In genomic region chr9:120674855-120675254, GRCm38 (mm10) we compare ENCODE assay signal across 8 mouse cellular contexts.
DNase-seq lines count a peak whose midpoint lies in the region; ATAC-seq lines count a peak whose summit lies in the region.

No protein-coding gene starts in this region.

- WGBS in heart, embryonic 12.5 days = 3% methylated on average over 11 of the region's 11 CpGs
- 5% methylated on average over 11 of the region's 11 CpGs for WGBS in hindbrain, embryonic 14.5 days
- WGBS in neural tube, embryonic 12.5 days = 2% methylated on average over 11 of the region's 11 CpGs

- H3K9me3 ChIP-seq in heart, embryonic 12.5 days (replicated peaks) = no peaks in the 10 kb centered on the region
- H3K9me3 ChIP-seq in hindbrain, embryonic 14.5 days (ENCODE audit: control insufficient read depth, low read length) = no peaks in the 10 kb centered on the region
- no peaks in the 10 kb centered on the region for H3K9me3 ChIP-seq in neural tube, embryonic 12.5 days

- H3K27me3 ChIP-seq in heart, embryonic 12.5 days (replicated peaks) = peaks cover 31% of the 10 kb centered on the region
- 0 out of 2 replicates have a peak, but pooled peaks cover 6% of the 10 kb centered on the region for H3K27me3 ChIP-seq in hindbrain, embryonic 14.5 days (ENCODE audit: control insufficient read depth, insufficient read depth, low read length)
- H3K27me3 ChIP-seq in neural tube, embryonic 12.5 days (replicated peaks) = peaks cover 4% of the 10 kb centered on the region; the same call in 1 of the 2 replicates

- peaks cover 18% of the 10 kb centered on the region; the same call in 1 of the 2 replicates for H3K4me1 ChIP-seq in heart, embryonic 12.5 days (replicated peaks)
- H3K4me1 ChIP-seq in hindbrain, embryonic 14.5 days (replicated peaks; ENCODE audit: control insufficient read depth, insufficient read depth, low read length) = peaks cover 27% of the 10 kb centered on the region
- H3K4me1 ChIP-seq in neural tube, embryonic 12.5 days = peaks cover 49% of the 10 kb centered on the region

- intact Hi-C loops in gastrocnemius, postnatal 36 days (cut with DNase I) = no loop called here

- no peak overlapping the region for H3K27ac ChIP-seq in heart, embryonic 12.5 days (ENCODE audit: poor library complexity, severe bottlenecking)
- no peak overlapping the region for H3K27ac ChIP-seq in hindbrain, embryonic 14.5 days
- H3K27ac ChIP-seq in neural tube, embryonic 12.5 days = no peak overlapping the region

- no peaks in the 10 kb centered on the region for H3K36me3 ChIP-seq in heart, embryonic 12.5 days
- H3K36me3 ChIP-seq in hindbrain, embryonic 14.5 days (replicated peaks; ENCODE audit: control insufficient read depth, insufficient read depth) = no peaks in the 10 kb centered on the region
- H3K36me3 ChIP-seq in neural tube, embryonic 12.5 days = no peaks in the 10 kb centered on the region

- DNase-seq in heart, adult 8-10 months (ENCODE audit: low spot score) = no peak
- no peak for DNase-seq in hindbrain, embryonic 14.5 days (ENCODE audit: low spot score)
- DNase-seq in gastrocnemius, postnatal 36 days = no peak
- no peak for DNase-seq in right cerebral cortex, postnatal 10 days (ENCODE audit: low spot score in 2 of 2)
- no peak for DNase-seq in right cerebral cortex, postnatal 25 days

- no peak for ATAC-seq in heart, embryonic 12.5 days (ENCODE audit: insufficient number of reproducible peaks, low FRiP score)
- peak; percentile 56 for ATAC-seq in common myeloid progenitor, adult 5-6 weeks (replicated peaks; ENCODE audit: low read depth, poor library complexity, severe bottlenecking)
- no peak for ATAC-seq in hindbrain, embryonic 14.5 days (ENCODE audit: low FRiP score)
- ATAC-seq in neural tube, embryonic 12.5 days (ENCODE audit: low FRiP score, low read depth) = no peak

- peak overlapping the region; percentile 45 for H3K4me3 ChIP-seq in heart, embryonic 12.5 days
- 0 out of 2 replicates have a peak overlapping the region, but pooled peaks have one; percentile 3 for H3K4me3 ChIP-seq in hindbrain, embryonic 14.5 days (replicated peaks; ENCODE audit: low read length)
- H3K4me3 ChIP-seq in neural tube, embryonic 12.5 days = no peak overlapping the region

- H3K9ac ChIP-seq in heart, embryonic 12.5 days = 0 out of 2 replicates have a peak overlapping the region, but pooled peaks have one; percentile 56
- no peak overlapping the region for H3K9ac ChIP-seq in hindbrain, embryonic 14.5 days
- H3K9ac ChIP-seq in neural tube, embryonic 12.5 days = no peak overlapping the region

- peak overlapping the region; percentile 86 for H3K4me2 ChIP-seq in heart, embryonic 12.5 days
- H3K4me2 ChIP-seq in hindbrain, embryonic 14.5 days (replicated peaks) = peak overlapping the region; percentile 56
- peak overlapping the region; percentile 61 for H3K4me2 ChIP-seq in neural tube, embryonic 12.5 days (replicated peaks)
